Mouse (Mus musculus) liver, postnatal 0 days (tissue): ENCODE measurements at regions not wholly inside any gene's neighbourhood (a gene's known extent, or its start where the extent isn't known, plus 50 kb on each side); places are given as distances from the start of the nearest gene placed in this dataset.

ENCODE experiments used
- CTCF ChIP-seq: sonication (generic); IDR thresholded peaks from 2 replicates; pipeline ENCODE4 v1.5.1; 2016; ENCODE audit warnings: antibody characterized with exemption, low read depth
- EP300 ChIP-seq: IDR thresholded peaks from 2 replicates; pipeline ENCODE4 v1.6.1; 2016; ENCODE audit warnings: antibody characterized with exemption, low read depth, mild to moderate bottlenecking

- TF ChIP-seq CTCF (no peak), EP300 (no peak)
Measured at GRCm38 (mm10) chr19:15200361-15200760, 602.5 kb upstream of the Tle4 start.
